Mouse (Mus musculus) stomach, postnatal 0 days (tissue): ENCODE data around the gene Hist1h2bp. TPM values are rescaled to one million over a fixed set of nuclear protein-coding genes. Genes with fewer than 3 reads are reported as not detected.
A peak's percentile ranks its signal among the peaks of the same experiment; 100 is the strongest.
"Not testable (repeated sequence)": the region's sequence is repeated elsewhere in the genome, so short reads cannot be mapped to it uniquely, and the experiment has no call there.

Experiments used
- ATAC-seq: fragments of 200-750 bp; cut with Nextera tagmentation; 2 replicates; pipeline ENCODE4 v1.8.0; 2017; ENCODE audit not compliant: low FRiP score, low TSS enrichment
- DNase-seq: peaks from one replicate; pipeline ENCODE4 v3.0.0-alpha.2; 2016; ENCODE audit warnings: low spot score
- H3K27ac ChIP-seq: fragments of 300-500 bp; sonication (generic); replicated peaks from 2 replicates; pipeline ENCODE4 v1.5.1; 2014; ENCODE audit warnings: mild to moderate bottlenecking, control low read depth
- H3K27me3 ChIP-seq: fragments of 300-500 bp; sonication (generic); 2 replicates; pipeline ENCODE4 v1.6.1; 2014; ENCODE audit warnings: low read length; ENCODE audit not compliant: control insufficient read depth, insufficient read depth
- H3K36me3 ChIP-seq: fragments of 300-500 bp; sonication (generic); 2 replicates; pipeline ENCODE4 v1.6.1; 2014; ENCODE audit warnings: low read length, mixed read lengths; ENCODE audit not compliant: control insufficient read depth, insufficient read depth
- H3K4me1 ChIP-seq: fragments of 300-500 bp; sonication (generic); replicated peaks from 2 replicates; pipeline ENCODE4 v1.6.1; 2014; ENCODE audit warnings: antibody characterized with exemption; ENCODE audit not compliant: control insufficient read depth, insufficient read depth
- H3K4me2 ChIP-seq: fragments of 300-500 bp; sonication (generic); replicated peaks from 2 replicates; pipeline ENCODE4 v1.6.1; 2014; ENCODE audit warnings: low read depth, mild to moderate bottlenecking, control low read depth, moderate library complexity
- H3K4me3 ChIP-seq: fragments of 300-500 bp; sonication (generic); 2 replicates; pipeline ENCODE4 v1.5.1; 2014; ENCODE audit warnings: low read depth, low read length, control low read depth
- H3K9ac ChIP-seq: fragments of 300-500 bp; sonication (generic); 2 replicates; pipeline ENCODE4 v1.6.1; 2014; ENCODE audit warnings: mild to moderate bottlenecking, low read length, control low read depth, mixed read lengths
- H3K9me3 ChIP-seq: fragments of 300-500 bp; sonication (generic); 2 replicates; pipeline ENCODE4 v1.6.1; 2016; ENCODE audit warnings: low read length; ENCODE audit not compliant: control insufficient read depth
- CTCF ChIP-seq: IDR thresholded peaks from 2 replicates; pipeline ENCODE4 v1.5.1; 2016; ENCODE audit warnings: antibody characterized with exemption, low read depth, mild to moderate bottlenecking, moderate library complexity
- EP300 ChIP-seq: optimal IDR thresholded peaks from 2 replicates; pipeline ENCODE3; 2016; ENCODE audit warnings: antibody characterized with exemption
- WGBS: fragments of 180-500 bp; shearing (Covaris S2); extraction: QIAGEN DNeasy Blood & Tissue Kit; methylation state at CpG from one replicate; pipeline ENCODE4 v1.1.7; 2014; 5-methylcytosine and 5-hydroxymethylcytosine counted together
- polyA plus RNA-seq: library from polyadenylated mRNA; unstranded; fragments of >200 nt; fragmentation: Nextera tagmentation; extraction: Ambion mirVana; gene quantifications from 2 replicates; pipeline ENCODE4 v1.2.1, GENCODE M21; 2015

Hist1h2bp gene
- polyA plus RNA-seq, 1 experiment from 2014 or later = 2.0 TPM

DNA sequence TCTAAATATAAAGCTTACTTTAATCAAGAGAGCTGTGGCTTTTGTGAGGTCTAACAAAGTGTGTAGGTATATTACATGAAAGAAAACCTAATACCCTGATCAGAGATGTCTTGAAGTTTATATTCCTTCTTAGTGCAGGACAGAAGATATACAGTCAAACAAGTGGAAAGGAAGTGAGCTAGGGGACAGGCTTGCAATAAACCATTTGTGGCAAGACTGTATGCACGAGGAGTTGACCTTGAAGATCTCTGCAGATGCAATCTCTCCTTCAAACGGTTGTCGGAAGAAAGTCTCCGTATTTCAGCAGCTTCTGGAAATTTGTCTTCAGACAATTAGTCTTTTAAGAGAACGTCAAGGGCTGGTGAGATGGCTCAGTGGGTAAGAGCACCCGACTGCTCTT lies 2.7 kb downstream of the Hist1h2bp start:
- H3K9me3 ChIP-seq = no peaks in the 10 kb centered on the region
- 63% methylated on average over 6 of the region's 6 CpGs for WGBS
- no peaks in the 10 kb centered on the region for H3K27me3 ChIP-seq
- no peak for TF ChIP-seq EP300
- no peak for TF ChIP-seq CTCF
- no peak for ATAC-seq
- H3K4me1 ChIP-seq = no peaks in the 10 kb centered on the region
- H3K36me3 ChIP-seq = no peaks in the 10 kb centered on the region
- H3K9ac ChIP-seq = no peak overlapping the region
- H3K27ac ChIP-seq = no peak overlapping the region
- DNase-seq = no peak
- H3K4me3 ChIP-seq = no peak overlapping the region
- no peak overlapping the region for H3K4me2 ChIP-seq

DNA sequence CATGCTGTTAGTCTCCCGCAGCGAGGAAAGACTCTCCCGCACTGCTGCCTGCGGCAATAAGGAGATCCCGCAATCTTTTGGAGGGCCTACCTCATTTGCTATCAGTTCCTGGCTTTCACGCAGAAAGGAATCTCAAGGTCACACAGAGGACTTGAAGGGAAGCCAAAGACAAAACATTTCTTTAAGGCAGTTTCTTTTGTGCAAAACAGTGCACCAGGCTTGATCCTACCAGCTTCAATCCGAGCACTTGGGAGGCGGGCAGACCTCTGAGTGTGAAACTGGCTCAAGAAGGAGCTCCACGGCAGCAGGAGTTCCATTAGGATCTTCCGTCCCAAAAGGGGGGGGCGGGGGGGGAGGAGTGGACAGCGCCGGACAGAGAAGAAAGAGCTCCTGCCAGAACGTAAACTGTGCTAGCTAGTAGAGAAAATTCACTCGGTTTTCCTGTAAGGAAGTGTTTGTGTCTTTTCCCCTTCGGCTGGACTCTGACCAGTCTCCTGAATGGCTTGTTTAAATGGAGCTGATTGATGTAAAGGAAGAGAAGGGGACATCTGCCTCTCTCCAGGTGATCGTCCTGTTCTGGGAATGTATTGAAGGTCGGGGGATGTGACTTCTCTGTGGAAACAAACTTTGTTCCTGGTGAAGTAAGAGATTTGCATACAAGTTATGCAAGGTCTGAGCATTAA lies 3.5 kb downstream of the Hist1h2bp start:
- Histone ChIP-seq H3K27me3 (no peaks in the 10 kb centered on the region), H3K9me3 (no peaks in the 10 kb centered on the region), H3K4me2 (peak overlapping the region; percentile 34), H3K9ac (no peak overlapping the region; the same call in 1 of the 2 replicates), H3K36me3 (no peaks in the 10 kb centered on the region), H3K27ac (no peak overlapping the region), H3K4me3 (0 out of 2 replicates have a peak overlapping the region, but pooled peaks have one; percentile 1), H3K4me1 (no peaks in the 10 kb centered on the region)
- 13% methylated on average over 16 of the region's 18 CpGs for WGBS
- ATAC-seq (no peak), DNase-seq (peak; percentile 22)
- TF ChIP-seq CTCF (no peak), EP300 (no peak)

DNA sequence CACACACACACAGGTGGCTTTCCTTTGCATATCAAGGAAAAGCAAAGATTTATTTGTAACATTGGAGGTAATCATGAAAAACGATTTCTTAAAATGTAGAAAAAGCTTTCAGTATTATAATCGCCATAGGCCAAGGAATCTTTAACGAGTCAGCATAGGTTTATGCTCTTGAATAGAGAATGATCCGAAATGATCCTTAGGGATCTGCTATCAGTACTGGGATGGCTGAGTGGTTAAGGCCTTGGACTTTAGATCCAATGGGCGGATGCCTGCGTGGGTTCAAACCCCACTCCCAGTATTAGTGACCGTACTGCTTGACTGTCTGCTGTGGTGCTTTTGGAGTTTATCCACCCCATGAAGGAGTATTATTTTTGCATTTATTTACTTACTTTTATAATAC lies 8.3 kb downstream of the Hist1h2bp start:
- H3K4me1 ChIP-seq = no peaks in the 10 kb centered on the region
- H3K4me2 ChIP-seq = no peak overlapping the region
- no peak overlapping the region for H3K4me3 ChIP-seq
- DNase-seq (no peak), ATAC-seq (no peak)
- H3K9me3 ChIP-seq = no peaks in the 10 kb centered on the region
- WGBS = 91% methylated on average over 7 of the region's 7 CpGs
- no peaks in the 10 kb centered on the region for H3K36me3 ChIP-seq
- no peaks in the 10 kb centered on the region for H3K27me3 ChIP-seq
- TF ChIP-seq CTCF (no peak), EP300 (no peak)
- no peak overlapping the region for H3K27ac ChIP-seq
- H3K9ac ChIP-seq = no peak overlapping the region

DNA sequence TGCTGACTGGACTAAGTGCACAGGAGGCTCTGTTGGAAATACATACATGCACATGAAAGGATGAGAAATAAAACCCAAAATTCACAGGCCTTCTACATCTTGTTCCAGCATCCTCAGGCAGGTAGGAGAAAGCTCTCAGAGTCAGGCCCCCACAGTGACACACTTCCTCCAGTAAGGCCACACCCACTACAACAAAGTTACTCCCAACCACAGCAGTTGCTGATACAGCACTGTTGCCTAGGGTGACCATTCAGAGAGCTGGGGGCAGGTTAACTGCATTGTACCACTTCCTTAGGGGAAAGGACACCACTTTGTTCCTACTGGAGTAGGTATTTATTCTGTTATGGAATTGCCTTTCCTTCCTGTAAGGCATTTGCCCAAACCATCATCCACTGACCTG lies 9.9 kb downstream of the Hist1h2bp start:
- not testable (repeated sequence) for DNase-seq, H3K36me3 ChIP-seq, H3K27me3 ChIP-seq, H3K9ac ChIP-seq, H3K9me3 ChIP-seq, H3K4me3 ChIP-seq, H3K27ac ChIP-seq, H3K4me2 ChIP-seq, H3K4me1 ChIP-seq, ATAC-seq

DNA sequence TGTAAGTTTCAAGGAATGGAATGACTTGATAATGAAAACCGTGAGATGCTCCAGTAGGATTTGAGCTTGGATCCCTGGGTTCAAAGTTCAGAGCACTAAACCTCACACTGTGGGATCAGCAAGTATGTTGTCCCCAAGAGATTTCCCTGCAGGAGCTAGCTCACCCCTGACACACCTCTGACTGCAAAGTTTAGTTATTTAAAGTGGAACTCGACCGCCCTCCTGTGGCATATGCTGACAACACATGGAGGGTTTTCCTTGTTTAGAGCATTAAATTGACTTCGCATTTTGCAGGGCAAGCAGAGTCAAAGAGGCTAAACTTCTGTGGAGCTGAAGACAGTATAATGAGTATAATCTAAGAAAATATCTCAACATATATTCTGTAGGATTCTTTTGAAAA lies 15.8 kb downstream of the Hist1h2bp start:
- ATAC-seq = peak; percentile 82
- not testable (repeated sequence) for DNase-seq, H3K4me1 ChIP-seq, H3K36me3 ChIP-seq, H3K4me2 ChIP-seq, H3K9me3 ChIP-seq, H3K27me3 ChIP-seq, H3K4me3 ChIP-seq, H3K9ac ChIP-seq, H3K27ac ChIP-seq
- no CpG with 5 or more reads among the region's 4 CpGs for WGBS

DNA sequence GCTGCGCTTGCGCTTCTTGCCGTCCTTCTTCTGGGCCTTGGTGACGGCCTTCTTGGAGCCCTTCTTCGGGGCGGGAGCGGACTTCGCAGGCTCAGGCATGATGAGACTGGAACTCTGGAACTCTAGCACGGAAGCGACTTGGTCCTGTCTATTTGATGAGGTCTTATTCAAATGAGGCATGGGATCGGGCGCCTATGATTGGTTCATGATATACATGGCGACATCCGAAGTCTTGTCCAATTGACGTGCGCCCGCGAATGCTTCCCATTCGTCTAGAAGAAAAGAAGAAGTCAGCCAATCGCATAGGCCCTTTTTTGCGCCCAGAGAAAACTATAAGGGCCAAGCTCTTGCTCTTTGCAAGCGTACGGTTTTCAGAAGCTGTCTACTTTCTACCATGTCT lies 22.8 kb downstream of the Hist1h2bp start, which contains the start of the genes Hist1h2bq and Hist1h2ao:
Gene Hist1h2bq, minus strand, starts transcription at position 125 of the 400 bp plus-strand sequence.
Gene Hist1h2ao, plus strand, starts transcription at position 393 of the 400 bp plus-strand sequence.
- no CpG with 5 or more reads among the region's 23 CpGs for WGBS
- not testable (repeated sequence) for H3K36me3 ChIP-seq, H3K27ac ChIP-seq, H3K9me3 ChIP-seq, H3K4me1 ChIP-seq, H3K4me2 ChIP-seq, H3K27me3 ChIP-seq, H3K9ac ChIP-seq, DNase-seq, H3K4me3 ChIP-seq
- peak; percentile 97 for ATAC-seq

DNA sequence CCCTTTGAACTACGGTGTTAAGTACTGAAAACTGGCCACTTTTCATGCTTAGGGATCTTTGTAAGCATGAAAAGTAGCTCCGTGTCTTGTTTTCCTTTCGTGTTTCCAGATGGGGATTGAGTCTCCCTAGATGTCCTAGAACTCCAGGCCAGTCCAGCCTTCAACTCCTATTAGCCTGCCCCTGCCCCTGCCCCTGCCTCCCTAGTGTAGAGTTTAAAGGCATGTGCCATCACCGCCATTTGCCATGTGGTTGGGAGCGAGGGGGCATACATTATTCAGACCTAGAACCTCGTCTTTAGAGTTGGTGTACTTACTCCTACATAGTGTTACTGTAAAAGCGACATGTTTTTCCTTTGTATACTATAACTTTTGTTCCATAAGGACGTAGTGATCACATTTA lies 23.8 kb downstream of the Hist1h2bp start:
- H3K4me3 ChIP-seq, H3K4me2 ChIP-seq, H3K4me1 ChIP-seq, H3K36me3 ChIP-seq, H3K27me3 ChIP-seq, H3K27ac ChIP-seq, H3K9ac ChIP-seq, H3K9me3 ChIP-seq, DNase-seq: not testable (repeated sequence)
- WGBS = no CpG with 5 or more reads among the region's 8 CpGs
- peak; percentile 14; the same call in 1 of the 2 replicates for ATAC-seq

DNA sequence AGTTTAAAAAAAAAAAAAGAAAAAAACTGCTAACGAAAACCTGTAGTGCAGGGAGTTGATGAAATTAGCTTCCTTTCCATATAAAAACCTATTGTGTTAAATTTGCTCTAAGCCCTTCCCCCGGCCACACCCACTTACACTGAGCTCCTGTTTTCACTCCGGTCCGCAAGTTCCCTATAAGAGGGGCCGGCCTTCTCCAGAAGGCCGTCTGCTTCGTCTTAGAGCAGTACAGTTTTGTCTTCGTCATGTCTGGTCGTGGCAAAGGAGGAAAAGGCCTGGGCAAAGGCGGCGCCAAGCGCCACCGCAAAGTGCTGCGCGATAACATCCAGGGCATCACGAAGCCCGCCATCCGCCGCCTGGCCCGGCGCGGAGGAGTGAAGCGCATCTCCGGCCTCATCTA lies 24.3 kb downstream of the Hist1h2bp start, which contains the start of gene Hist1h4m:
Gene Hist1h4m, plus strand, starts transcription at position 208 of the 400 bp plus-strand sequence.
- WGBS = no CpG with 5 or more reads among the region's 24 CpGs
- H3K4me2 ChIP-seq = not testable (repeated sequence)

DNA sequence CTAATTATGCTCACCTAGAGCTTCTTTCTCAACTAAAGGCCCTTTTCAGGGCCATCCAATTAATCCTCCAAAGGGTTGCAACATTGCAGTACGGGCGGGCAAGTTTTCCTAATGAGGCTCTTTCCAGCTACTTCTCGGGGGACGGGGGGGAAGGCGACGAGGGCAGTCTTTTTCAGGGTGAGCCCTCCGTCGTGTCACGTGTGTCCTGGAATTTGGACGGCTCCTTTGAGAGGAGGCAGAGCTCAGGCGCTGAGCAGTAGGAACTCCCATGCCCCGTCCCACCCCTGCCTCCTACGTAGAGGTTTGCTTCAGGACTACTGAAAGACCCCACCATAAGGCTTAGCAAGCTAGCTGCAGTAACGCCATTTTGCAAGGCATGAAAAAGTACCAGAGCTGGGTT lies 24.8 kb downstream of the Hist1h2bp start:
- peak; percentile 66 for ATAC-seq
- H3K9ac ChIP-seq, H3K36me3 ChIP-seq, H3K27ac ChIP-seq, H3K4me1 ChIP-seq, H3K4me2 ChIP-seq, H3K27me3 ChIP-seq, DNase-seq, H3K4me3 ChIP-seq, H3K9me3 ChIP-seq: not testable (repeated sequence)
- 0% methylated on average over 10 of the region's 14 CpGs for WGBS

More for the DNA sequence above, 24.3 kb downstream of the Hist1h2bp start, which contains the start of gene Hist1h4m:
- not testable (repeated sequence) for H3K9ac ChIP-seq, H3K4me1 ChIP-seq, H3K36me3 ChIP-seq, H3K9me3 ChIP-seq, DNase-seq, H3K4me3 ChIP-seq, H3K27me3 ChIP-seq, H3K27ac ChIP-seq
- ATAC-seq = peak; percentile 53
